Mouse (Mus musculus): Measurements from ENCODE around the gene Vezf1. TPM values are rescaled to one million over a fixed set of nuclear protein-coding genes. Genes with fewer than 3 reads are reported as not detected.
"Not testable (repeated sequence)": the region's sequence is repeated elsewhere in the genome, so short reads cannot be mapped to it uniquely, and the experiment has no call there.

The Vezf1 gene
- total RNA-seq (2021) = 10 to 100 TPM; 39.2 to 43.5 TPM
- long read RNA-seq, experiment 1, full-length matches to known transcripts = 24 of 35 reads
- long read RNA-seq, experiment 1, partial matches to known transcripts = 8 of 35 reads
- long read RNA-seq, experiment 1, other reads (novel, unspliced or antisense) = 3 of 35 reads
- long read RNA-seq, experiment 2, full-length matches to known transcripts = 35 of 45 reads
- long read RNA-seq, experiment 2, partial matches to known transcripts = 2 of 45 reads
- long read RNA-seq, experiment 2, other reads (novel, unspliced or antisense) = 8 of 45 reads

- intact Hi-C loops (cut with DNase I; ENCODE audit: low total_unique reads) = no loop called here
- DNase-seq = peak; percentile 84
Measured at GRCm38 (mm10) chr11:88067586-88068410, at the start of gene Vezf1. Vezf1 (plus strand) TSS chr11:88068279.

GRCm38 (mm10) chr11:88023933-88024332 is 44.1 kb upstream of the Vezf1 start:
- DNase-seq = no peak
- intact Hi-C loops (cut with DNase I; ENCODE audit: low total_unique reads) = no loop called here

DNA sequence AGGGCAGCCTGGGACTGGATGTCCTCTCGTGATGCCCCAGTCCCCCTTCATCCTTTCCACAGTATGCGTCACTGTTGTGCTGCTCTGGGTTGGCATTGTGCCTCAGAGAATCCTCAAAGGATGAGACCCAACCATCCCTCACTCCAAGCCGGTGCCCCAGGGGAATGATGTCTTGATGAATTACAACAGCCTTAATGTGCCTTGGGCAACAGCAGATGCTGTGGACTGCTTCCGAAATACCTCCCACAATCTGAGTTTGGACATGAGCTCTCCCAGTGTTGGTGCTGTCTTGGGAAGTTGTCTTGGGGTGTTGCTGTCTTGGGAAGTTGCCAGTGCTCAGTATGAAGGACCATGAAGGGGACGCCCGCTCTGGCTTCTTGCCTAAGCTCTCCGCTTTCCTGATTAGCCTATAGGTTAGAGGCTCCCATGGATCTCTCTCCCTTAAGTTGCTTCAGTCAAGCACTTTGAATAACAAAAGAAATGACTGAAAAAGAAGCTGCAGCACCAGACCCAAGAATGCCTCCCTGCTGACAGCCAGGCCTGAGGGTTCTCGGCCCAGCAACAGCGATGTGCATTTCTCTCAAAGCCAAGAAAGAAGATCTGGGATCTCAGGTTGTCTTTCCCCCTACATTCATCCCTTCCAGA is 40.6 kb upstream of the Vezf1 start:
- intact Hi-C loops (cut with DNase I; ENCODE audit: low total_unique reads) = no loop called here
- no peak for DNase-seq

GRCm38 (mm10) chr11:88028193-88028684 is 39.8 kb upstream of the Vezf1 start:
- intact Hi-C loops (cut with DNase I; ENCODE audit: low total_unique reads) = no loop called here
- DNase-seq = no peak

- no peak for DNase-seq
Measured at GRCm38 (mm10) chr11:88030219-88030618, 37.9 kb upstream of the Vezf1 start.

GRCm38 (mm10) chr11:88030836-88031235 is 37.2 kb upstream of the Vezf1 start:
- intact Hi-C loops (cut with DNase I; ENCODE audit: low total_unique reads) = no loop called here
- no peak for DNase-seq

More at GRCm38 (mm10) chr11:88030219-88030618, 37.9 kb upstream of the Vezf1 start:
- intact Hi-C loops (cut with DNase I; ENCODE audit: low total_unique reads) = no loop called here

DNA sequence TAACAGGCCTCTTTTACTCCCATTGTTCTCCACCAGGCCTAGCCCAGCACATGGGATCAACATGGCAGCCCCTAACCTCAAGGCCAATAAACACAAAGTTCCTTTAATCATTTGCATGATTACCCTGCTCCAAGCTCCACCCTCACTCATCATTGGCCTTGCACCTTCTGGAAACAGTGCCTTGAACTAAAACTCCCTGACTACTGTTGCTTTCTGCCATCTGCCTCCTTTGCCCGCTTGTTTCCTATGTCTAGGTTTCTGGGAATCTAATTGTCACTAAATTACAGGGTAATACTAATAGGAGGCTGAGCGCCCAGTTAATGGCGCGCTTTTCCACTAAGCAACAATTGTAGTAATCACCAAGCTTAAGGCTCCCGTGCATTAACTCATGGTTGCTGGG is 36.3 kb upstream of the Vezf1 start:
- intact Hi-C loops (cut with DNase I; ENCODE audit: low total_unique reads) = no loop called here
- no peak for DNase-seq

DNA sequence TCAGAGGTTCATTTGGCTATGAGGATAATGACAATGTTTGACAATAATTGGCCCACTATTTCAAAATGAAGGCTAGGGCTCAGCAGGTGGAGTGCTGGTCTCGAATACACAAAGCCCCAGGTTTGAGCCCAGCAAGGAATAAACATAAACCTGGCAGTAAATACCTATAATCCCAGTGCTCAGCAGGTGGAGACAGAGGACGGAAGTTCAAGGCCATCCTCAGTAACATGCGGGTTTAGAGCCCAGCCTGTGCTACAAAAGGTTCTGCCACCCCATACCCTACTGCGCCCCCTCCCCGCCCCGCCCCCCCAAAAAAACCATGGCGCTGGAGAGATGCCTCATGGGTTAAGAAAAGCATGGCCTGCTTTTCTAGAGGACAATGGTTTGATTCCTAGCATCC is 32.1 kb upstream of the Vezf1 start:
- no peak for DNase-seq
- intact Hi-C loops (cut with DNase I; ENCODE audit: low total_unique reads) = no loop called here

- intact Hi-C loops (cut with DNase I; ENCODE audit: low total_unique reads) = no loop called here
- no peak for DNase-seq
Measured at GRCm38 (mm10) chr11:88036761-88037251, 31.3 kb upstream of the Vezf1 start.

- intact Hi-C loops (cut with DNase I; ENCODE audit: low total_unique reads) = no loop called here
- DNase-seq = no peak
Measured at GRCm38 (mm10) chr11:88037386-88037785, 30.7 kb upstream of the Vezf1 start.

- intact Hi-C loops (cut with DNase I; ENCODE audit: low total_unique reads) = no loop called here
- no peak for DNase-seq
Measured at GRCm38 (mm10) chr11:88039066-88039465, 29.0 kb upstream of the Vezf1 start.

- intact Hi-C loops (cut with DNase I; ENCODE audit: low total_unique reads) = loop anchor here (5.0 kb wide), 1 partner anchor 67 kb away; no protein-coding TSS in a partner anchor
Measured at GRCm38 (mm10) chr11:88044314-88044713, 23.8 kb upstream of the Vezf1 start.

DNA sequence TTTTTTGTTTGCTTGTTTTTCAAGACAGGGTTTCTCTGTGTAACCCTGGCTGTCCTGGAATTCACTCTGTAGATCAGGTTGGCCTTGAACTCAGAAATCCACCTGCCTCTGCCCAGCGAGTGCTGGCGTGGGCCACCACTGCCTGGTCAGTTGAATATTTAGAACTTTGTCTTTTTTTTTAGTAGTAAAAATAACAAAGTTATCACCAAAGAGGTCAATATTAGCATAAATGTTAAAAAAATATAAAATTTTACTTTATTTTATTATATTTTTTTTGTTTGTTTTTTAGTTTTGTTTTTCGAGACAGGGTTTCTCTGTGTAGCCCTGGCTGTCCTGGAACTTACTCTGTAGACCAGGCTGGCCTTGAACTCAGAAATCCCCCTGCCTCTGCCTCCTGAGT is 22.9 kb upstream of the Vezf1 start:
- intact Hi-C loops (cut with DNase I; ENCODE audit: low total_unique reads) = loop anchor here (5.0 kb wide), 1 partner anchor 58 kb away; the partner anchor contains the start of gene Dynll2
- DNase-seq = not testable (repeated sequence)

More at GRCm38 (mm10) chr11:88044314-88044713, 23.8 kb upstream of the Vezf1 start:
- DNase-seq = no peak

DNA sequence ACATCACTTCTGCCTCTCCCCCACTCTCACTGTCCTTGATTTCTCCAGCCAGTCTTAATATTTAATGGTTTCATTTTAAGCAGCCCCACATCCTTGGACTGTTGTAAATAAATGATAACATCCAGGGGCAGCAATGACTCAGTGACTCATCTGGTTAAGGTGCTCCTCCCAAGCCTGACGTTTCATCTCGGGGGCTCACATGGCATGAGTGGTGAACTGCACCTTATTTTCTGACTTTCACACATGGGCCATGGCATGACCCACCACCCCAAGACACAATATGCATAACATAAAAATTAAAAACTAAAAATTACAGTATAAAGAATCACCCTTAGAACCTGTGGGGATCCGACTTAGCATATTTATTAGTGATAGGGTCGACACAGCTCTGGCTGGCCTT is 22.2 kb upstream of the Vezf1 start:
- DNase-seq = no peak
- intact Hi-C loops (cut with DNase I; ENCODE audit: low total_unique reads) = loop anchor here (5.0 kb wide), 1 partner anchor 59 kb away; the partner anchor contains the start of gene Dynll2

DNA sequence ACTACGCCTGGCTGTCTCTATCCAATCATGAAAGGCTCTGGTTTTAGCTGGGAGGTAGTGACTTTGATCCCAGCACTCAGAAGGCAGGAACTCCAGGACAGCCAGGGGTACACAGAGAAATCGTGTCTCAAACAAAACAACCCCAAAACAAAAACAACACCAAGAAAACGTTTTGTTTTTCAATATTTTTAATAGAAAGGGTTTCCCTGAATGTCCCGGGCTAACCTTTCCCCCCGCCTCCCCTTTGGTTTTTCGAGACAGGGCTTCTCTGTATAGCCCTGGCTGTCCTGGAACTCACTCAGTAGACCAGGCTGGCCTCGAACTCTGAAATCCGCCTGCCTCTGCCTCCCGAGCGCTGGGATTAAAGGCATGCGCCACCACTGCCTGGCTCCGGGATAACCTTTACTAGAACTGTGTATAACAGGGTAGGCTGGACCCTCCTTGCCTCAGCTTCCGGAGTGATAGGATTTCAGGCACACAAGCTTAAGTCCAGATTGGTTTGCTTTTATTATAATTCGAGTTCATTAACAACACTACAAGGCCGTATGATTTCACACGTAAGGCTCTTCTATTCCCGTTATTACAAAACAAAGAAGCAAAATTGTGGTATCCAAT is 21.6 kb upstream of the Vezf1 start:
- no peak for DNase-seq
- intact Hi-C loops (cut with DNase I; ENCODE audit: low total_unique reads) = loop anchor here (5.0 kb wide), 1 partner anchor 59 kb away; the partner anchor contains the start of gene Dynll2

DNA sequence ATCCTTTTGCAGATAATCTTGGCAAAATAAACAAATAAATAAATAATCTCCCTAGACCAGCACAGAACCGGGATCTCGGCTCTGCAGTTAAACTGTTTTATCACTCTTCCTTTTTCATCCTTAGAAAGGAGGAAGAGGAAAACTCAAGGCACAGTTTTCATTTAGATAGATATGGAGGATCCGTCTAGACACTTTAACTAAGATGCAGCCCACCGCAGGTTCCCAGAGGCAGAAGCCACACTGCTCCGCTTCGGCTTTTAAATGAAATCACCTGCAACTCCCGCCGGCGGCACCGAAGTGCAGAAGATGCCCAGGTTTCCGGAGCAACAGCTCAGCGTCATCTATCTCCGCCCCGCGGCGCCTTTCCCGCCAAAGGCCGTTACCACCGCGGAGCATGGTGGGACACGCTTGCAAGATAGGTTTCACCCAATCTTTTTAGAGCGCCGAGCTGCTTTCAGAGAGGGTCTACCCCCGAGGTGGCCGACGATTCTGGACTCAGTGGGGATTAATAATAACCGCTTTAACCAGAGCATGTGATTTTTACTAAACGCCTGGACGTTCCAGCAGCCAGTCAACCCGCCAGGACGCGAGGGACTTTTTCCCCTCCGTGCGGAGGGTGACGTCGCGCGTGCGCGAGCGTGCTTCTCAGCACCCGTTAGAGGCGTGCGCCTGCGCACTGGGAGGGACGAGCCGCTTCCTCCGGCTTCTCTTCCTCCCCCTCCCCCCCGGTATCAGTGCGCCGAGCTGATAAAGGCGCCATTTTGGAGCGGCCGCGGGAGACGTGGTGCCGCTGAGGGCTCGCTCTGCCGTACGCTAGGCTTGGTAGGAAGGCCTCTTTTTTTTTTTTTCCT is 20.9 kb upstream of the Vezf1 start, which contains the start of gene Srsf1:
Gene Srsf1 (plus strand): TSS at position 430 of the 851 bp plus-strand sequence.
- intact Hi-C loops (cut with DNase I; ENCODE audit: low total_unique reads) = loop anchor here (5.0 kb wide), 1 partner anchor 60 kb away; the partner anchor contains the start of gene Dynll2
- peak; percentile 99 for DNase-seq

DNA sequence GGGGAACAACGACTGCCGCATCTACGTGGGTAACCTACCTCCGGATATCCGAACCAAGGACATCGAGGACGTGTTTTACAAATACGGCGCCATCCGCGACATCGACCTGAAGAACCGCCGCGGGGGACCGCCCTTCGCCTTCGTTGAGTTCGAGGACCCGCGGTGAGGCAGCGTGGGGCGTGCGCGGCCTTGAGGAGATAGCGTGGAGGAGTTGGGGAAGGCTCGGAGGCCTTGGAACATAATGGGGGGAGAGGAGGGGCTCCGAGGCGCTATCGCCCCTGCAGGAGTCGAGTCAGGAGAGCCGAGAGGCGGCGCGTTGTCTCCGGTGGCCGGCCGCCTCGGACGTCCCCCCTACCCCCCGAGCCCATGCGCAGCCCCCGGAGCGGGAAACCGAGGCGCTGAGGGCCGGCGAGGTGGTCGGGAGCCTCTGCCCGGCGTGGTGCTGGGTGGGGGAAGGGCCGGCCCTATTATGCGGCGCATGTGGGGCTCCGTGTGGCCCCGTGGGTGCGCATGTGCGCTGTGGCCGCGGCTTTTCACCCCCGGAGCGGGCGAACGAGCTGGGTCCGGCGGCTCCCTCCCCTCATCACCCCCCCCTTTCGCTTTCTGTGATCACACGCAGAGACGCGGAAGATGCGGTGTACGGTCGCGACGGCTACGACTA is 20.1 kb upstream of the Vezf1 start:
- DNase-seq = peak; percentile 79
- intact Hi-C loops (cut with DNase I; ENCODE audit: low total_unique reads) = loop anchor here (5.0 kb wide), 1 partner anchor 61 kb away; the partner anchor contains the start of gene Dynll2

All from gastrocnemius, postnatal 14 days (tissue).